Mouse (Mus musculus) MEL (cell line): ENCODE results near the gene Atp1a3. TPM values are rescaled to one million over a fixed set of nuclear protein-coding genes. Genes with fewer than 3 reads are reported as not detected.

Experiments
- DNase-seq: peaks from one replicate; pipeline ENCODE4 v3.0.0; 2011; ENCODE audit warnings: low read depth, low spot score
- H3K27ac ChIP-seq: 2 replicates; pipeline ENCODE4 v1.5.1; 2012; ENCODE audit warnings: low read depth, mild to moderate bottlenecking, control low read depth, low read length, moderate library complexity; ENCODE audit not compliant: control insufficient read depth
- H3K27me3 ChIP-seq, 2 experiments: fragments of 150-350 bp in 1 of 2; sonication (generic) in 1 of 2; 2 replicates each; pipeline ENCODE4 v1.6.1; 2012; ENCODE audit warnings: low read length in 2 of 2, mild to moderate bottlenecking in 2 of 2, improper control_type of control experiment in 1 of 2, moderate library complexity in 1 of 2; ENCODE audit not compliant: insufficient read depth in 2 of 2, control insufficient read depth in 1 of 2
- H3K36me3 ChIP-seq, 2 experiments: 2 replicates each; pipeline ENCODE4 v1.6.1; 2012 to 2014; ENCODE audit warnings: low read length in 2 of 2, improper control_type of control experiment in 1 of 2, inconsistent platforms in 1 of 2, mild to moderate bottlenecking in 1 of 2; ENCODE audit not compliant: insufficient read depth in 2 of 2, control insufficient read depth in 1 of 2
- H3K4me1 ChIP-seq, 2 experiments: fragments of 150-350 bp in 1 of 2; sonication (generic) in 1 of 2; 2 replicates each; pipeline ENCODE4 v1.6.1; 2012; ENCODE audit warnings: low read length in 2 of 2, improper control_type of control experiment in 1 of 2, mild to moderate bottlenecking in 1 of 2; ENCODE audit not compliant: insufficient read depth in 2 of 2, control insufficient read depth in 1 of 2
- H3K4me3 ChIP-seq, 2 experiments: fragments of 150-350 bp in 1 of 2; sonication (generic) in 1 of 2; 2 replicates each; pipeline ENCODE4 v1.5.1; 2012; ENCODE audit warnings: low read depth in 2 of 2, low read length in 2 of 2, mild to moderate bottlenecking in 2 of 2, moderate library complexity in 2 of 2, control low read depth in 1 of 2, improper control_type of control experiment in 1 of 2; ENCODE audit not compliant: control insufficient read depth in 1 of 2, insufficient read depth in 1 of 2
- H3K79me2 ChIP-seq: 2 replicates; pipeline ENCODE4 v1.6.1; 2012; ENCODE audit warnings: mild to moderate bottlenecking, low read length, moderate library complexity; ENCODE audit not compliant: control insufficient read depth, poor library complexity, insufficient read depth
- H3K9ac ChIP-seq: 2 replicates; pipeline ENCODE4 v1.6.1; 2012; ENCODE audit warnings: low read depth, mild to moderate bottlenecking, control low read depth, low read length, moderate library complexity; ENCODE audit not compliant: control insufficient read depth, poor library complexity, severe bottlenecking
- H3K9me3 ChIP-seq: fragments of 150-350 bp; sonication (generic); replicated peaks from 2 replicates; pipeline ENCODE4 v1.6.1; 2012; ENCODE audit warnings: mild to moderate bottlenecking, low read length, improper control_type of control experiment, moderate library complexity; ENCODE audit not compliant: insufficient read depth
- CTCF ChIP-seq, 3 experiments: IDR thresholded peaks in 2 of 3; conservative IDR thresholded peaks in 1 of 3; 2 replicates each; pipeline ENCODE4 v1.5.1; 2011 to 2012; ENCODE audit warnings: low read length in 3 of 3, low read depth in 2 of 3, mild to moderate bottlenecking in 2 of 3, improper control_type of control experiment in 1 of 3, inconsistent platforms in 1 of 3, mixed read lengths in 1 of 3, moderate library complexity in 1 of 3; ENCODE audit not compliant: control insufficient read depth in 1 of 3, insufficient read depth in 1 of 3, poor library complexity in 1 of 3, severe bottlenecking in 1 of 3
- ELF1 ChIP-seq: IDR thresholded peaks from 2 replicates; pipeline ENCODE4 v1.6.1; 2014; ENCODE audit warnings: low read depth, mild to moderate bottlenecking, inconsistent platforms, low read length, improper control_type of control experiment, moderate library complexity
- EP300 ChIP-seq, 2 experiments: IDR thresholded peaks; 2 replicates each; pipeline ENCODE4 v1.6.1; 2011; ENCODE audit warnings: improper control_type of control experiment in 2 of 2, low read length in 2 of 2, low read depth in 1 of 2, mild to moderate bottlenecking in 1 of 2
- GABPA ChIP-seq: IDR thresholded peaks from 2 replicates; pipeline ENCODE4 v1.6.1; 2012; ENCODE audit warnings: low read depth, mild to moderate bottlenecking, inconsistent platforms, low read length, improper control_type of control experiment, moderate library complexity
- JUND ChIP-seq: IDR thresholded peaks from 2 replicates; pipeline ENCODE4 v1.6.1; 2011; ENCODE audit warnings: low read depth, mild to moderate bottlenecking, improper control_type of control experiment, low read length
- MAFK ChIP-seq: IDR thresholded peaks from 2 replicates; pipeline ENCODE4 v1.6.1; 2011; ENCODE audit warnings: low read depth, mild to moderate bottlenecking, low read length, improper control_type of control experiment, borderline replicate concordance
- MAZ ChIP-seq: IDR thresholded peaks from 2 replicates; pipeline ENCODE4 v1.6.1; 2012; ENCODE audit warnings: low read depth, mild to moderate bottlenecking, inconsistent platforms, low read length, improper control_type of control experiment
- NELFE ChIP-seq: IDR thresholded peaks from 2 replicates; pipeline ENCODE4 v1.6.1; 2011; ENCODE audit warnings: low read depth, low read length, improper control_type of control experiment
- POLR2AphosphoS5 ChIP-seq: IDR thresholded peaks from 2 replicates; pipeline ENCODE4 v1.6.1; 2012; ENCODE audit warnings: low read depth, borderline replicate concordance, mild to moderate bottlenecking, inconsistent platforms, low read length, moderate library complexity, mixed read lengths
- SIN3A ChIP-seq: IDR thresholded peaks from 2 replicates; pipeline ENCODE4 v1.6.1; 2012; ENCODE audit warnings: low read length, improper control_type of control experiment, inconsistent platforms
- TBP ChIP-seq: IDR thresholded peaks from 2 replicates; pipeline ENCODE4 v1.8.0; 2011; ENCODE audit warnings: low read depth, low read length, improper control_type of control experiment
- TCF12 ChIP-seq: IDR thresholded peaks from 2 replicates; pipeline ENCODE4 v1.6.1; 2014; ENCODE audit warnings: low read depth, mild to moderate bottlenecking, inconsistent platforms, low read length, improper control_type of control experiment, moderate library complexity
- USF2 ChIP-seq, 2 experiments: IDR thresholded peaks; 2 replicates each; pipeline ENCODE4 v1.6.1; 2011 to 2012; ENCODE audit warnings: improper control_type of control experiment in 2 of 2, low read length in 2 of 2, borderline replicate concordance in 1 of 2, inconsistent platforms in 1 of 2, low read depth in 1 of 2, mild to moderate bottlenecking in 1 of 2; ENCODE audit not compliant: insufficient read depth in 1 of 2
- ZC3H11A ChIP-seq: IDR thresholded peaks from 2 replicates; pipeline ENCODE4 v1.6.1; 2012; ENCODE audit warnings: low read depth, mild to moderate bottlenecking, inconsistent platforms, low read length, improper control_type of control experiment
- ZKSCAN1 ChIP-seq: IDR thresholded peaks from 2 replicates; pipeline ENCODE4 v1.6.1; 2012; ENCODE audit warnings: low read depth, mild to moderate bottlenecking, inconsistent platforms, low read length, improper control_type of control experiment, moderate library complexity
- ZMIZ1 ChIP-seq: IDR thresholded peaks from 2 replicates; pipeline ENCODE4 v1.6.1; 2012; ENCODE audit warnings: low read depth, mild to moderate bottlenecking, inconsistent platforms, low read length, improper control_type of control experiment, moderate library complexity
- polyA plus RNA-seq, 2 experiments: library from polyadenylated mRNA; stranded (reverse) in 1 of 2; unstranded in 1 of 2; fragments of >175 nt in 1 of 2; fragments of >200 nt in 1 of 2; gene quantifications; 2 replicates each; pipeline versions ENCODE4 v1.2.1 to v1.2.4; 2012; ENCODE audit warnings: low replicate concordance in 2 of 2, low read depth in 1 of 2; ENCODE audit not compliant: insufficient read length in 2 of 2, insufficient read depth in 1 of 2, missing spikeins in 1 of 2
- total RNA-seq: library from RNA; depleted of rRNA; stranded (reverse); fragments of 300-350 nt; gene quantifications from 2 replicates; pipeline ENCODE4 v1.2.3, GENCODE M21; 2012

Gene Atp1a3
- total and polyA plus RNA-seq, 3 experiments, result 0.19 to 3.5 TPM; not detected in 1

DNA sequence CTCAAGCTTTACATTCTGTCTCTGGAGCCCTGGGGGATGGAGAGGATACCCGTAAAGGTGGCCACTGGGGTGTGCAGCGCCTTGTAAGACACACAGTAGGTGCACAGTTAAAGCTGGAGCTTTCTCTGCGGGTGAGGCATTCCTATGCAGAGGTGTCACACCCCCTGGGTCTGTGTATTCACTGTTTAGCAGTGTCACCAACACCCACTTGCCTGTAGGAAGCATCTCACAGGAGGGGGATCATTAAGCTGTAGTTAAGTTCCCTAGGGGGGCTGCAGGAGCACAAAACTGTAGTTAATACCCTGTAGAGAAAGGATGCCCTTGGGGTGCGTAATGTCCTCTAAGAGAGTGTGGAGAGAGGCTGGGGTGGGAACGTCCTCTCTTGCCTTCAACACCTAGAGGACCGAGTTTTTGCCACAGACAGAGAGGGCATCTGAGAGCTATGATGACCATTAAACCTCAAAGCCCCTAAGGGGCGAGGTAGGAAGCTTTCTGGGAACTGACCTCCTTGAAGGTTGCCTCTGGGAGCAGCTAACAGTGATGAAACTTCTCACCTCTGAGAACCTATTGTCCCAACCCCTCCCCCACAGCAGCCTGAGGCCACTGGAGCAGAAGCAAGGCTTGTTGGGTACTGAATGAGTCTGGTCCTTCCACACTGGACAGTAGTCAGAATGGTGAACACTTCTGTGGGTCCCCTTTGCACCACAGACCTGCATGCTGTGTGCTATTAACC lies 58.3 kb downstream of the Atp1a3 start:
- Histone ChIP-seq H3K9ac (no peak overlapping the region), H3K36me3 (no peaks in the 10 kb centered on the region), H3K27ac (no peak overlapping the region), H3K27me3 (peaks cover 0 to 2% of the 10 kb centered on the region in 2 experiments; a peak in 1 of 4 replicates), H3K4me1 (no peaks in the 10 kb centered on the region), H3K4me3 (no peak overlapping the region), H3K9me3 (no peaks in the 10 kb centered on the region), H3K79me2 (no peaks in the 10 kb centered on the region)
- TF ChIP-seq ZKSCAN1 (0 out of 2 replicates have a peak, but pooled peaks have one; percentile 10), TBP (no peak), SIN3A (no peak), TCF12 (no peak), EP300 (IDR thresholded peaks at IDR 0.05; ENCODE audit: low read depth in 1 of 2, low read length in 2 of 2) (no peak)
- no peak for DNase-seq

- Histone ChIP-seq H3K27ac (no peak within 1 kb of the TSS), H3K27me3 (peaks cover 0 to 2% of the 10 kb centered on the region in 2 experiments; a peak in 1 of 4 replicates), H3K4me3 (peak within 1 kb of the TSS in 1 of 2 experiments; percentile 1; a peak in 1 of 4 replicates), H3K36me3 (no peaks in the 10 kb centered on the region), H3K4me1 (no peaks in the 10 kb centered on the region), H3K79me2 (no peaks in the 10 kb centered on the region), H3K9ac (no peak within 1 kb of the TSS), H3K9me3 (no peaks in the 10 kb centered on the region)
- no peak for DNase-seq
- TF ChIP-seq ZMIZ1 (no peak), CTCF (IDR thresholded peaks at IDR 0.05 in 2 of 3, conservative IDR thresholded peaks at IDR 0.05 in 1 of 3; ENCODE audit: control insufficient read depth in 1 of 3, insufficient read depth in 1 of 3, low read depth in 2 of 3, low read length in 3 of 3, poor library complexity in 1 of 3, severe bottlenecking in 1 of 3) (no peak), JUND (no peak), MAZ (no peak), POLR2AphosphoS5 (no peak), MAFK (no peak), GABPA (no peak), ZC3H11A (no peak), NELFE (no peak), ZKSCAN1 (no peak), ELF1 (no peak), USF2 (IDR thresholded peaks at IDR 0.05; ENCODE audit: borderline replicate concordance in 1 of 2, insufficient read depth in 1 of 2, low read depth in 1 of 2, low read length in 2 of 2) (no peak)
Measured at GRCm38 (mm10) chr7:24944257-24944950, 61.4 kb downstream of the Atp1a3 start, which contains the start of gene Gm4881. Gene Gm4881 (minus strand): TSS chr7:24944494.
